Comparison of ENCODE assay signal across 15 mouse cellular contexts in the genomic region with DNA sequence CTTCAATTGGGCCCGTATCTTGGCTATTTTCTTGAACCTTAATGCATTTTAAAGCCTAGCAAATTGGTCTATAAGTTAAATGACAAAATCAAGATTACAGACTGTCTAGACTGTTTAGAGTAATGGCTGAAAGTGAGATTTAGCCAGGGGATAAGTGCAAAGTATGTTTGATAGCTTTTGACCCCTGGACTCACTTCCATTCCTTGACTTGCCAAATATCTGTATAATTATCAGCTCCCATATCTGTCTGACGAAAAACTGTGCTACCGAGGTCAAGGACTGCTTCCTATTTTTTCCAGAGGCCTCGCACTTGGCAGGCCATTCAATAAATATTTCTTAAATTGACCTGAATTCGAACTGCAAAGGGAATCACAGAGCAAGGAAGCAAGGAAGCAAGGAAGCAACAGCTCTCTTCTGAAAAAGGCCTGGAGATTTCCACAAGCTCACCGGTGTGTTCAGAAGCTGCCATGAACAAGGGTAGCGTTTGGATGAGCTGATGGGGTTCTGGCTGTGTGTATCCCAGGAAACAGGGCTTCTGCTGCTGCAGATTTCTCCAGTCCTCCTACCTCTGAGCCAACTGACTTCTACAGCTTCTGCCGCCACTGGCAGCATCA.
DNase-seq lines count a peak whose midpoint lies in the region; ATAC-seq lines count a peak whose summit lies in the region.
"Had no signal": no experiment of that assay in that cellular context is flagged by ENCODE, and none has a peak within 500 bp of the region (broad histone marks: within the 10 kb centered on the region; RNA-seq: fewer than 3 reads in every experiment).

No protein-coding gene starts in this region.

- no peaks in the 10 kb centered on the region for H3K9me3 ChIP-seq in heart, embryonic 10.5 days
- no peaks in the 10 kb centered on the region for H3K9me3 ChIP-seq in midbrain, embryonic 15.5 days
- no peaks in the 10 kb centered on the region for H3K9me3 ChIP-seq in midbrain, embryonic 16.5 days (replicated peaks; ENCODE audit: control insufficient read depth, low read length, poor library complexity, severe bottlenecking)
- H3K9me3 ChIP-seq: hindbrain, embryonic 15.5 days had no signal

- ATAC-seq in midbrain, embryonic 15.5 days (replicated peaks), result no peak
- no peak for ATAC-seq in midbrain, embryonic 16.5 days

- peaks cover 30% of the 10 kb centered on the region; the same call in 1 of the 2 replicates for H3K36me3 ChIP-seq in heart, embryonic 10.5 days
- H3K36me3 ChIP-seq in midbrain, embryonic 15.5 days (replicated peaks), result no peaks in the 10 kb centered on the region
- peaks cover 8% of the 10 kb centered on the region; the same call in 1 of the 2 replicates for H3K36me3 ChIP-seq in midbrain, embryonic 16.5 days (ENCODE audit: control insufficient read depth, insufficient read depth, low read length)

- no peak overlapping the region for H3K9ac ChIP-seq in midbrain, embryonic 15.5 days
- H3K9ac ChIP-seq in midbrain, embryonic 16.5 days (ENCODE audit: low read depth, low read length), result no peak overlapping the region
- H3K9ac ChIP-seq: hindbrain, embryonic 15.5 days; liver, embryonic 14.5 days had no signal

- H3K27me3 ChIP-seq in heart, embryonic 10.5 days (ENCODE audit: insufficient read depth, poor library complexity, severe bottlenecking), result no peaks in the 10 kb centered on the region
- no peaks in the 10 kb centered on the region for H3K27me3 ChIP-seq in midbrain, embryonic 15.5 days (replicated peaks)
- no peaks in the 10 kb centered on the region for H3K27me3 ChIP-seq in midbrain, embryonic 16.5 days (ENCODE audit: control insufficient read depth, insufficient read depth, low read depth, low read length)
- H3K27me3 ChIP-seq: hindbrain, embryonic 15.5 days had no signal

- no peak overlapping the region for H3K27ac ChIP-seq in heart, embryonic 10.5 days
- peak overlapping the region; percentile 45; the same call in 1 of the 2 replicates for H3K27ac ChIP-seq in midbrain, embryonic 15.5 days
- no peak overlapping the region for H3K27ac ChIP-seq in midbrain, embryonic 16.5 days (ENCODE audit: low read length)
- H3K27ac ChIP-seq: hindbrain, embryonic 15.5 days; left cerebral cortex, adult 2 months; liver, embryonic 14.5 days had no signal

- H3K4me2 ChIP-seq in midbrain, embryonic 15.5 days, result no peak overlapping the region
- no peak overlapping the region for H3K4me2 ChIP-seq in midbrain, embryonic 16.5 days (ENCODE audit: low read length)
- H3K4me2 ChIP-seq: hindbrain, embryonic 15.5 days had no signal

- H3K4me1 ChIP-seq in heart, embryonic 10.5 days, result peaks cover 15% of the 10 kb centered on the region; the same call in 1 of the 2 replicates
- H3K4me1 ChIP-seq in midbrain, embryonic 15.5 days, result peaks cover 4% of the 10 kb centered on the region; the same call in 1 of the 2 replicates
- peaks cover 2% of the 10 kb centered on the region for H3K4me1 ChIP-seq in midbrain, embryonic 16.5 days (ENCODE audit: control insufficient read depth, insufficient read depth, low read length)

- 54% methylated on average over 8 of the region's 8 CpGs for WGBS in heart, embryonic 10.5 days
- WGBS in midbrain, embryonic 15.5 days, result 78% methylated on average over 8 of the region's 8 CpGs
- WGBS in midbrain, embryonic 16.5 days, result 78% methylated on average over 8 of the region's 8 CpGs

- DNase-seq in adrenal gland, adult 2 months, result peak; percentile 67
- DNase-seq in adrenal gland, postnatal 10 days, result no peak
- DNase-seq in heart, adult 11 months, result peak; percentile 63
- no peak for DNase-seq in heart, embryonic 10.5 days (ENCODE audit: low spot score)
- peak; percentile 21 to 36 for DNase-seq in kidney, adult 8-10 months
- no peak for DNase-seq in kidney, postnatal 10 days
- DNase-seq: cerebellum, postnatal 10 days; heart, adult 18-20 months; right cerebral cortex, adult 18-20 months; thymus, postnatal 4 days had no signal

- no peak overlapping the region for H3K4me3 ChIP-seq in heart, embryonic 10.5 days
- no peak overlapping the region for H3K4me3 ChIP-seq in midbrain, embryonic 15.5 days
- H3K4me3 ChIP-seq in midbrain, embryonic 16.5 days (ENCODE audit: low read depth, low read length), result no peak overlapping the region
- H3K4me3 ChIP-seq: hindbrain, embryonic 15.5 days; left cerebral cortex, adult 2 months had no signal

Comparison
In these comparisons a context has a peak if more than half of its experiments do, and no peak if none do; other contexts are left out.
1. DNase-seq: peak in adrenal gland, adult 2 months (single experiment), heart, adult 11 months (single experiment) and kidney, adult 8-10 months (2 of 2); none in adrenal gland, postnatal 10 days (single experiment), heart, embryonic 10.5 days (single experiment) and kidney, postnatal 10 days (single experiment).